Mouse (Mus musculus): ENCODE measurements around the gene Apobec3. TPM values are rescaled to one million over a fixed set of nuclear protein-coding genes. Genes with fewer than 3 reads are reported as not detected.

Apobec3 gene
- polyA plus RNA-seq, 1 experiment from 2014 or later = 11.0 TPM

Other genes with a start within 250 kb of the Apobec3 start
- gene Fam227a, start 232.7 kb upstream of the Apobec3 start, polyA plus RNA-seq (2016; fragmentation: Nextera tagmentation; extraction: Ambion mirVana) = 2.1 and 2.5 TPM in 2 replicates
- 49.9 and 57.6 TPM in 2 replicates for gene Cby1, start 232.5 kb upstream of the Apobec3 start, polyA plus RNA-seq (2016; fragmentation: Nextera tagmentation; extraction: Ambion mirVana)
- gene Tomm22, start 220.8 kb upstream of the Apobec3 start, polyA plus RNA-seq (2016; fragmentation: Nextera tagmentation; extraction: Ambion mirVana) = 217 and 238 TPM in 2 replicates
- gene Josd1, start 203.7 kb upstream of the Apobec3 start, polyA plus RNA-seq (2016; fragmentation: Nextera tagmentation; extraction: Ambion mirVana) = 33.0 and 36.1 TPM in 2 replicates
- gene Gtpbp1, start 200.8 kb upstream of the Apobec3 start, polyA plus RNA-seq (2016; fragmentation: Nextera tagmentation; extraction: Ambion mirVana) = 42.6 and 47.2 TPM in 2 replicates
- 6.1 and 6.6 TPM in 2 replicates for gene Sun2, start 149.1 kb upstream of the Apobec3 start, polyA plus RNA-seq (2016; fragmentation: Nextera tagmentation; extraction: Ambion mirVana)
- gene Dnal4, start 113.8 kb upstream of the Apobec3 start, polyA plus RNA-seq (2016; fragmentation: Nextera tagmentation; extraction: Ambion mirVana) = 71.0 and 71.2 TPM in 2 replicates
- gene Nptxr, start 86.9 kb upstream of the Apobec3 start, polyA plus RNA-seq (2016; fragmentation: Nextera tagmentation; extraction: Ambion mirVana) = 2.0 and 2.3 TPM in 2 replicates
- not detected in 2 replicates for gene Npcd, start 57.4 kb upstream of the Apobec3 start, polyA plus RNA-seq (2016; fragmentation: Nextera tagmentation; extraction: Ambion mirVana)
- 27.9 and 28.2 TPM in 2 replicates for gene Cbx6, start 57.0 kb upstream of the Apobec3 start, polyA plus RNA-seq (2016; fragmentation: Nextera tagmentation; extraction: Ambion mirVana)
- 2.0 and 2.5 TPM in 2 replicates for gene Cbx7, start 79.5 kb downstream of the Apobec3 start, polyA plus RNA-seq (2016; fragmentation: Nextera tagmentation; extraction: Ambion mirVana)
- 2.5 and 2.8 TPM in 2 replicates for gene Pdgfb, start 123.3 kb downstream of the Apobec3 start, polyA plus RNA-seq (2016; fragmentation: Nextera tagmentation; extraction: Ambion mirVana)
- gene Syngr1, start 199.7 kb downstream of the Apobec3 start, polyA plus RNA-seq (2016; fragmentation: Nextera tagmentation; extraction: Ambion mirVana) = 3.9 and 4.1 TPM in 2 replicates
- gene Rpl3, start 200.2 kb downstream of the Apobec3 start, polyA plus RNA-seq (2016; fragmentation: Nextera tagmentation; extraction: Ambion mirVana) = 981 and 1,001 TPM in 2 replicates
- 49.2 and 49.3 TPM in 2 replicates for gene Tab1, start 241.5 kb downstream of the Apobec3 start, polyA plus RNA-seq (2016; fragmentation: Nextera tagmentation; extraction: Ambion mirVana)

Measured in limb, embryonic 12.5 days (tissue).